10 mouse cellular contexts compared by ENCODE assay signal in genomic region chr9:70249881-70250681, GRCm38 (mm10). TPM values are rescaled to one million over a fixed set of nuclear protein-coding genes. Genes with fewer than 3 reads are reported as not detected.
DNase-seq lines count a peak whose midpoint lies in the region; ATAC-seq and TF ChIP-seq lines count a peak whose summit lies in the region.
"Had no signal": no experiment of that assay in that cellular context is flagged by ENCODE, and none has a peak within 500 bp of the region (broad histone marks: within the 10 kb centered on the region; RNA-seq: fewer than 3 reads in every experiment).

No protein-coding gene starts in this region.

- peak; percentile 68 for DNase-seq in adrenal gland, adult 2 months
- DNase-seq in adrenal gland, postnatal 4 days (ENCODE audit: low spot score in 2 of 2): no peak
- DNase-seq in midbrain, postnatal 0 days (ENCODE audit: low spot score): peak; percentile 43
- no peak for DNase-seq in midbrain, embryonic 10.5 days (ENCODE audit: low spot score)
- DNase-seq in kidney, postnatal 10 days: peak; percentile 44
- peak; percentile 61 for DNase-seq in skeletal muscle tissue, adult 2 months (ENCODE audit: low read depth, low spot score)
- no peak for DNase-seq in spleen, postnatal 10 days (ENCODE audit: low spot score in 2 of 2)
- no peak for DNase-seq in ovary, postnatal 14 days (ENCODE audit: low spot score)

- H3K27ac ChIP-seq in midbrain, postnatal 0 days (ENCODE audit: low read depth, low read length): no peak overlapping the region
- H3K27ac ChIP-seq in midbrain, embryonic 10.5 days (replicated peaks): no peak overlapping the region
- H3K27ac ChIP-seq: embryonic facial prominence, embryonic 15.5 days had no signal

- no peak overlapping the region for H3K4me3 ChIP-seq in midbrain, postnatal 0 days (ENCODE audit: low read depth, low read length)
- no peak overlapping the region for H3K4me3 ChIP-seq in midbrain, embryonic 10.5 days
- H3K4me3 ChIP-seq: embryonic facial prominence, embryonic 15.5 days had no signal

- H3K36me3 ChIP-seq in midbrain, postnatal 0 days (ENCODE audit: insufficient read depth, low read length): no peaks in the 10 kb centered on the region
- no peaks in the 10 kb centered on the region for H3K36me3 ChIP-seq in midbrain, embryonic 10.5 days
- H3K36me3 ChIP-seq: embryonic facial prominence, embryonic 15.5 days had no signal

- H3K4me2 ChIP-seq in midbrain, postnatal 0 days (ENCODE audit: low read depth, low read length, poor library complexity, severe bottlenecking): no peak overlapping the region
- H3K4me2 ChIP-seq: embryonic facial prominence, embryonic 15.5 days; midbrain, embryonic 11.5 days had no signal

- no peaks in the 10 kb centered on the region for H3K27me3 ChIP-seq in midbrain, postnatal 0 days (ENCODE audit: insufficient read depth, low read length)
- no peaks in the 10 kb centered on the region for H3K27me3 ChIP-seq in midbrain, embryonic 10.5 days (ENCODE audit: low read depth, poor library complexity, severe bottlenecking)
- H3K27me3 ChIP-seq: embryonic facial prominence, embryonic 15.5 days had no signal

- 71% methylated on average over 12 of the region's 12 CpGs for WGBS in midbrain, postnatal 0 days
- WGBS in midbrain, embryonic 10.5 days: 79% methylated on average over 12 of the region's 12 CpGs

- H3K4me1 ChIP-seq in midbrain, postnatal 0 days (ENCODE audit: insufficient read depth, low read length): no peaks in the 10 kb centered on the region
- peaks cover 13% of the 10 kb centered on the region for H3K4me1 ChIP-seq in midbrain, embryonic 10.5 days

- no peak for ATAC-seq in midbrain, postnatal 0 days (ENCODE audit: low FRiP score)

- no peaks in the 10 kb centered on the region for H3K9me3 ChIP-seq in midbrain, postnatal 0 days (ENCODE audit: low read length)
- no peaks in the 10 kb centered on the region for H3K9me3 ChIP-seq in midbrain, embryonic 10.5 days (replicated peaks)
- H3K9me3 ChIP-seq: embryonic facial prominence, embryonic 15.5 days had no signal

- no peak for TF ChIP-seq CTCF in midbrain, postnatal 0 days (IDR thresholded peaks at IDR 0.05)

- no peak overlapping the region for H3K9ac ChIP-seq in midbrain, postnatal 0 days (replicated peaks; ENCODE audit: low read length, poor library complexity, severe bottlenecking)
- H3K9ac ChIP-seq: embryonic facial prominence, embryonic 15.5 days had no signal

RNA-seq across cellular contexts. Expression of gene Myo1e, which starts 42.9 kb away (rescaled TPM):
- total RNA-seq in adrenal gland, adult 2 months (2021): 10 to 100 TPM; 23.4 to 29.3 TPM
- 3.1 and 4.2 TPM in 2 replicates for polyA plus RNA-seq in adrenal gland, adult 2 months (2012; rRNA removed)
- total RNA-seq in adrenal gland, postnatal 4 days (2021): 10 to 100 TPM; 16.8 to 19.8 TPM
- total RNA-seq in midbrain, postnatal 0 days (2014; rRNA removed): 5.9 and 7.8 TPM in 2 replicates
- 3.0 TPM in 2 replicates for polyA plus RNA-seq in midbrain, postnatal 0 days (2015; fragmentation: Nextera tagmentation; extraction: Ambion mirVana)
- polyA plus RNA-seq in midbrain, embryonic 10.5 days (2016; fragmentation: Nextera tagmentation; extraction: Ambion mirVana): 12.1 and 12.6 TPM in 2 replicates

Comparison
In these comparisons a context has a peak if more than half of its experiments do, and no peak if none do; other contexts are left out.
1. DNase-seq: peak in adrenal gland, adult 2 months (single experiment), midbrain, postnatal 0 days (single experiment), kidney, postnatal 10 days (single experiment) and skeletal muscle tissue, adult 2 months (single experiment); none in adrenal gland, postnatal 4 days (0 of 2), midbrain, embryonic 10.5 days (single experiment), spleen, postnatal 10 days (0 of 2) and ovary, postnatal 14 days (single experiment).